In genomic region chr11:61854988-61855411, GRCm38 (mm10) we compare ENCODE assay signal across 8 mouse cellular contexts. TPM values are rescaled to one million over a fixed set of nuclear protein-coding genes. Genes with fewer than 3 reads are reported as not detected.
DNase-seq lines count a peak whose midpoint lies in the region; ATAC-seq and TF ChIP-seq lines count a peak whose summit lies in the region.

TSS of gene Ulk2 (minus strand) at chr11:61855073.

- H3K4me1 ChIP-seq in heart, embryonic 13.5 days: peaks cover 5% of the 10 kb centered on the region
- peaks cover 24% of the 10 kb centered on the region for H3K4me1 ChIP-seq in liver, embryonic 12.5 days
- no peaks in the 10 kb centered on the region for H3K4me1 ChIP-seq in stomach, postnatal 0 days (replicated peaks; ENCODE audit: control insufficient read depth, insufficient read depth)

- WGBS in heart, embryonic 13.5 days: under 1% methylated on average over 56 of the region's 58 CpGs
- under 1% methylated on average over 58 of the region's 58 CpGs for WGBS in liver, embryonic 12.5 days (ENCODE audit: insufficient replicate concordance)
- under 1% methylated on average over 44 of the region's 58 CpGs for WGBS in stomach, postnatal 0 days

- DNase-seq in CD4-positive, CD25-positive, alpha-beta regulatory T cell, adult 2 months (ENCODE audit: low read depth, low spot score): peak; percentile 93
- peak; percentile 82 for DNase-seq in brain, embryonic 18.5 days (ENCODE audit: low read depth, low spot score)
- peak; percentile 93 for DNase-seq in kidney, postnatal 10 days
- peak; percentile 80 to 85 for DNase-seq in natural killer cell, adult 2 months (ENCODE audit: low spot score in 2 of 2)
- DNase-seq in stomach, postnatal 0 days (ENCODE audit: low spot score): peak; percentile 88

- peaks cover 19% of the 10 kb centered on the region for H3K36me3 ChIP-seq in heart, embryonic 13.5 days
- no peaks in the 10 kb centered on the region for H3K36me3 ChIP-seq in liver, embryonic 12.5 days
- H3K36me3 ChIP-seq in stomach, postnatal 0 days (ENCODE audit: control insufficient read depth, insufficient read depth, low read length): no peaks in the 10 kb centered on the region

- peak within 1 kb of the TSS; percentile 82 for H3K4me2 ChIP-seq in heart, embryonic 13.5 days
- H3K4me2 ChIP-seq in liver, embryonic 12.5 days: peak within 1 kb of the TSS; percentile 99
- peak within 1 kb of the TSS; percentile 88 for H3K4me2 ChIP-seq in stomach, postnatal 0 days (replicated peaks; ENCODE audit: low read depth)

- ATAC-seq in erythroid progenitor cell, adult 5-6 weeks (replicated peaks; ENCODE audit: low FRiP score, poor library complexity, severe bottlenecking): peak; percentile 80
- peak; percentile 69 for ATAC-seq in heart, embryonic 13.5 days (ENCODE audit: extremely low read depth, insufficient number of reproducible peaks, low FRiP score, low TSS enrichment)
- ATAC-seq in liver, embryonic 12.5 days: peak; percentile 76
- ATAC-seq in stomach, postnatal 0 days (ENCODE audit: low FRiP score, low TSS enrichment): peak; percentile 94

- peak; percentile 33; the same call in 1 of the 2 replicates for TF ChIP-seq CTCF in stomach, postnatal 0 days (IDR thresholded peaks at IDR 0.05; ENCODE audit: low read depth)

- no peak for TF ChIP-seq EP300 in stomach, postnatal 0 days (optimal IDR thresholded peaks at IDR 0.05)

- H3K27ac ChIP-seq in heart, embryonic 13.5 days (replicated peaks): peak within 1 kb of the TSS; percentile 91
- peak within 1 kb of the TSS; percentile 88 for H3K27ac ChIP-seq in liver, embryonic 12.5 days
- peak within 1 kb of the TSS; percentile 90 for H3K27ac ChIP-seq in stomach, postnatal 0 days (replicated peaks)

- no peaks in the 10 kb centered on the region for H3K27me3 ChIP-seq in heart, embryonic 13.5 days (replicated peaks)
- H3K27me3 ChIP-seq in liver, embryonic 12.5 days (replicated peaks): 0 out of 2 replicates have a peak, but pooled peaks cover 4% of the 10 kb centered on the region
- no peaks in the 10 kb centered on the region for H3K27me3 ChIP-seq in stomach, postnatal 0 days (ENCODE audit: control insufficient read depth, insufficient read depth, low read length)

- H3K4me3 ChIP-seq in heart, embryonic 13.5 days: peak within 1 kb of the TSS; percentile 95
- H3K4me3 ChIP-seq in liver, embryonic 12.5 days: peak within 1 kb of the TSS; percentile 92
- peak within 1 kb of the TSS; percentile 71 for H3K4me3 ChIP-seq in stomach, postnatal 0 days (ENCODE audit: low read depth, low read length)

- no peaks in the 10 kb centered on the region for H3K9me3 ChIP-seq in heart, embryonic 13.5 days
- no peaks in the 10 kb centered on the region for H3K9me3 ChIP-seq in liver, embryonic 12.5 days (replicated peaks)
- H3K9me3 ChIP-seq in stomach, postnatal 0 days (ENCODE audit: control insufficient read depth, low read length): no peaks in the 10 kb centered on the region

- H3K9ac ChIP-seq in heart, embryonic 13.5 days: peak within 1 kb of the TSS; percentile 99
- H3K9ac ChIP-seq in liver, embryonic 12.5 days: peak within 1 kb of the TSS; percentile 94
- peak within 1 kb of the TSS; percentile 87 for H3K9ac ChIP-seq in stomach, postnatal 0 days (ENCODE audit: low read length)

RNA-seq across cellular contexts. Expression of gene Ulk2, which starts in this region (rescaled TPM):
- 5.4 and 10.5 TPM in 2 replicates for total RNA-seq in erythroid progenitor cell, adult 5-6 weeks (2015; ENCODE audit: low replicate concordance)
- total RNA-seq in erythroid progenitor cell, adult 5-6 weeks (2017; ENCODE audit: low replicate concordance): 8.2 and 9.2 TPM in 2 replicates
- 10.4 and 11.2 TPM in 2 replicates for polyA plus RNA-seq in heart, embryonic 13.5 days (2015; fragmentation: Nextera tagmentation; extraction: Ambion mirVana)
- 4.9 and 5.1 TPM in 2 replicates for polyA plus RNA-seq in liver, embryonic 12.5 days (2016; fragmentation: Nextera tagmentation; extraction: Ambion mirVana)
- 4.9 and 5.5 TPM in 2 replicates for polyA plus RNA-seq in stomach, postnatal 0 days (2015; fragmentation: Nextera tagmentation; extraction: Ambion mirVana)

Comparison
In these comparisons a context has a peak if more than half of its experiments do, and no peak if none do; other contexts are left out.
1. Peak in every context shown above with its lines: DNase-seq, ATAC-seq, H3K4me3 ChIP-seq and H3K27ac ChIP-seq.